Mouse (Mus musculus): ENCODE measurements at regions not wholly inside any gene's neighbourhood (a gene's known extent, or its start where the extent isn't known, plus 50 kb on each side); places are given as distances from the start of the nearest gene placed in this dataset.

GRCm38 (mm10) chr4:98228193-98228592, 154.9 kb downstream of the Tm2d1 start:
- TF ChIP-seq CTCF (IDR thresholded peaks at IDR 0.05; ENCODE audit: low read depth) (no peak), EP300 (IDR thresholded peaks at IDR 0.05; ENCODE audit: low read depth) (no peak)
